Mouse (Mus musculus): ENCODE data around the gene Cep41.

GRCm38 (mm10) chr6:30722385-30723164 is 29.0 kb upstream of the Cep41 start:
- TF ChIP-seq POLR2A (IDR thresholded peaks at IDR 0.05; ENCODE audit: low read depth, low read length), result no peak
- no peak for TF ChIP-seq CTCF (IDR thresholded peaks at IDR 0.05; ENCODE audit: extremely low read depth, insufficient read depth, insufficient read length, insufficient replicate concordance)
